Mouse (Mus musculus): Measurements from ENCODE around the gene R3hdm4. TPM values are rescaled to one million over a fixed set of nuclear protein-coding genes. Genes with fewer than 3 reads are reported as not detected.

R3hdm4 gene
- polyA plus RNA-seq, 2 experiments from 2014 or later = 93.5 to 104 TPM

- ATAC-seq = peak; percentile 44
Observed at GRCm38 (mm10) chr10:79924998-79925784, 4.2 kb upstream of the R3hdm4 start.

GRCm38 (mm10) chr10:79921572-79921971, 564 bp upstream of the R3hdm4 start:
- no peak for ATAC-seq

GRCm38 (mm10) chr10:79920056-79920890, 735 bp downstream of the R3hdm4 start:
- no peak for ATAC-seq

- ATAC-seq = no peak
Observed at GRCm38 (mm10) chr10:79919251-79919849, 1.7 kb downstream of the R3hdm4 start.

- no peak for ATAC-seq
Observed at GRCm38 (mm10) chr10:79918231-79919078, 2.6 kb downstream of the R3hdm4 start.

- ATAC-seq = no peak
Observed at GRCm38 (mm10) chr10:79917532-79918100, 3.4 kb downstream of the R3hdm4 start.

GRCm38 (mm10) chr10:79916808-79917531, 4.0 kb downstream of the R3hdm4 start, which contains the start of gene Kiss1r:
TSS of gene Kiss1r (plus strand) at chr10:79916971.
- ATAC-seq = peak; percentile 94

- no peak for ATAC-seq
Observed at GRCm38 (mm10) chr10:79916081-79916480, 4.9 kb downstream of the R3hdm4 start.

- ATAC-seq = no peak
Observed at GRCm38 (mm10) chr10:79914948-79915596, 5.9 kb downstream of the R3hdm4 start.

- no peak for ATAC-seq
Observed at GRCm38 (mm10) chr10:79914131-79914947, 6.7 kb downstream of the R3hdm4 start.

GRCm38 (mm10) chr10:79912412-79912811, 8.6 kb downstream of the R3hdm4 start:
- ATAC-seq = no peak

- ATAC-seq = no peak
Observed at GRCm38 (mm10) chr10:79910556-79910955, 10.5 kb downstream of the R3hdm4 start, which contains the start of gene Gm26602. TSS of gene Gm26602 (plus strand) at chr10:79910856.

GRCm38 (mm10) chr10:79909092-79909922, 11.7 kb downstream of the R3hdm4 start:
- ATAC-seq = peak; percentile 38

- peak; percentile 95 for ATAC-seq
Observed at GRCm38 (mm10) chr10:79908167-79909091, 12.6 kb downstream of the R3hdm4 start, which contains the start of gene Med16. TSS of gene Med16 (minus strand) at chr10:79908923.

- ATAC-seq = no peak
Observed at GRCm38 (mm10) chr10:79907415-79907814, 13.6 kb downstream of the R3hdm4 start.

GRCm38 (mm10) chr10:79906712-79907111, 14.3 kb downstream of the R3hdm4 start:
- ATAC-seq = no peak

GRCm38 (mm10) chr10:79900951-79901410, 20.0 kb downstream of the R3hdm4 start:
- ATAC-seq = no peak
